Mouse (Mus musculus): ENCODE results near the gene Foxb1. TPM values are rescaled to one million over a fixed set of nuclear protein-coding genes. Genes with fewer than 3 reads are reported as not detected.

Gene Foxb1
- not detected in 2 replicates for polyA plus RNA-seq (2015; fragmentation: Nextera tagmentation; extraction: Ambion mirVana)

DNA sequence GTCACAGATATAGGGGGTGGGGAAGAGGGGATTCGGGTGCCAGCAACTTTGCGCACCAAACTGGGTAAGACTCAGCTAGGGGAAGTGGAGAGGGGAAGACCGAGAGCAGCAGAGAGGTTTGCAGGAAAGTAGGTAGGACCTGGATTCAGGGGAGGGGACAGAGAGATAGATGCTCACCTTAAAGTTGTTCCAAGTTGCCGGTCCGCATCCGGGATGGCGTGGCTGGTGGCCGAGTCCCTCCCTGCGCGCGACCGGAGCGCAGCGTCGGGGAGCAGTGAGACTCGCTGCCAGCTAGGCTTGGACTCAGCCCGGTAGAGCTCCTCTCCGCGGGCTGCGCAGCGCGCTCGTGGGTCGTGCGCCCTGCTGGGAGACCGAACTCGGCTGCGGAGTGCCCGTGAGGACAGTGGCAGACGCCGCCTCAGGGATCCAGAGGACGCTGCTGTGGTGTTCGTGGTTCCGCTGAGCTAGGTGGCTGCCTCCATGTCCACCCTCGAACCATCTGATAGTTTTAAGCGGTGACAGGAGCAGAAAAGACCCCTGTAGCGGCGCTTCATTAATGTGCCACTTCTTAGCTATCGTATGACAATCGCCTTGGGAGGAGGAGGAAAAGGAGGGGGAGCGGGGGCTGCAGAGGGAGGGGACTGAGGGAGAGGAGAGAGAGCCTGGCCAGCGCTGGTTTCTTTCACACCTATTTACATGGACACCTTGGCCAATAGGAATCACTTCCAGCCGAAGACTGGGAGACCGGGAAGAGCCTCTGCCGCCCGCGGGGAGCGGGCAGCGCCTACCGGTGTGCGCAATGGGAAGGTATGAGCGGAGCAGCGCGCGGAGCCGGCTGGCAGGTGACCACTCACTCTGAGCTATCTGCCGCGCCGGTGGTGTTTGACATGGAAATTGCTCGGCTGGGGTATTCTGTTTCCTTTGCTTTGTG, at the start of gene Foxb1:
Gene Foxb1, minus strand, starts transcription at position 570 of the 931 bp plus-strand sequence.
- H3K4me3 ChIP-seq (replicated peaks; ENCODE audit: low read length), result no peak within 1 kb of the TSS
- no peak within 1 kb of the TSS for H3K9ac ChIP-seq (ENCODE audit: low read length)
- H3K27ac ChIP-seq (ENCODE audit: low read length), result no peak within 1 kb of the TSS
- under 1% methylated on average over 59 of the region's 60 CpGs for WGBS
- no peaks in the 10 kb centered on the region for H3K4me1 ChIP-seq (ENCODE audit: control insufficient read depth, insufficient read depth, low read length)
- ATAC-seq (ENCODE audit: insufficient read depth, low FRiP score), result no peak; the same call in 1 of the 2 replicates
- H3K36me3 ChIP-seq (ENCODE audit: control insufficient read depth, insufficient read depth, low read length), result no peaks in the 10 kb centered on the region
- no peaks in the 10 kb centered on the region for H3K9me3 ChIP-seq (replicated peaks; ENCODE audit: control insufficient read depth, low read length)
- H3K27me3 ChIP-seq (ENCODE audit: control insufficient read depth, insufficient read depth, low read length), result peaks cover 92% of the 10 kb centered on the region
- no peak within 1 kb of the TSS for H3K4me2 ChIP-seq (ENCODE audit: low read depth, low read length)

DNA sequence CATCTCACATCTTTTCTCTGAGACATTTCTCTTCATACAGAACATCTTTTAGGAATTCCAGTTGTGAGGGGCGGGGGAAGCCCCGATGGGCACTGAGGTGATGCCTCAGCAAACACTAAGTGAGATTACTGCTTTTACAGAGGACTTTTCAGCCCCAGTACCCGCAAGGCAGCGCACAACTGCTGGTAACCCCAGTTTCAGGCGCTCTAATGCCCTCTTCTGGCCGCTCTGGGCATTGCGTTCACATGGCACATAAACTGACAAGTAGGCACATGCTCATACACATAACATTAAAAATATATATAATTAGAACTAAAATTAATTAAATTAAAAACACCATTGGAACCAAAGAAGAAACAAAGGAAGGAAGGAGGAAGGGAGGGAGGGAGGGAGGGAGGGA, 29.8 kb upstream of the Foxb1 start:
- no peak for ATAC-seq (ENCODE audit: insufficient read depth, low FRiP score)
- no peaks in the 10 kb centered on the region for H3K4me1 ChIP-seq (ENCODE audit: control insufficient read depth, insufficient read depth, low read length)
- WGBS, result 63% methylated on average over 7 of the region's 7 CpGs
- H3K9me3 ChIP-seq (replicated peaks; ENCODE audit: control insufficient read depth, low read length), result no peaks in the 10 kb centered on the region
- H3K36me3 ChIP-seq (ENCODE audit: control insufficient read depth, insufficient read depth, low read length), result no peaks in the 10 kb centered on the region
- H3K27me3 ChIP-seq (ENCODE audit: control insufficient read depth, insufficient read depth, low read length), result peaks cover 3% of the 10 kb centered on the region; the same call in 1 of the 2 replicates
- no peak overlapping the region for H3K27ac ChIP-seq (ENCODE audit: low read length)
- no peak overlapping the region for H3K4me3 ChIP-seq (replicated peaks; ENCODE audit: low read length)
- no peak overlapping the region for H3K4me2 ChIP-seq (ENCODE audit: low read depth, low read length)
- no peak overlapping the region for H3K9ac ChIP-seq (ENCODE audit: low read length)

DNA sequence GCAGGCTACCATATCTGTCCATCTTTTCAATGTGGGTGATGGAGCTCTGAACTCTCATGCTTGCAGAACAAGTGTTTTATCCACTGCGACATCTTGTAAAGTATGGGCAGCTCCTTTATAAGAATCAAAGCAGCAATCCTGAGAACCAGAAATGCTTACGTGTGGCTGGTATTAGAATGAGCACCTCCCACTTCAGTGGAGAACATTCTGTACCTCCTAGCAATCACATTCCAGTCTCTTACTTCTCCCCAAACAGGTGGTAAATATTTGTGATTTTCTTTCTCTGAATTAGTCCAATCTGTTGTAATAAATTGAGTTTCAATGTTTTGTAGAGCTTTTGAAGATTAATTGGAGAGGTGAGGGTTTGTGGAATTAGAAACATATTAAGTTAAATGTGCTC, 19.3 kb upstream of the Foxb1 start:
- no peak overlapping the region for H3K4me3 ChIP-seq (replicated peaks; ENCODE audit: low read length)
- ATAC-seq (ENCODE audit: insufficient read depth, low FRiP score), result no peak
- H3K9ac ChIP-seq (ENCODE audit: low read length), result no peak overlapping the region
- H3K27me3 ChIP-seq (ENCODE audit: control insufficient read depth, insufficient read depth, low read length), result no peaks in the 10 kb centered on the region
- H3K4me1 ChIP-seq (ENCODE audit: control insufficient read depth, insufficient read depth, low read length), result no peaks in the 10 kb centered on the region
- no peak overlapping the region for H3K27ac ChIP-seq (ENCODE audit: low read length)
- H3K4me2 ChIP-seq (ENCODE audit: low read depth, low read length), result no peak overlapping the region
- no peaks in the 10 kb centered on the region for H3K36me3 ChIP-seq (ENCODE audit: control insufficient read depth, insufficient read depth, low read length)
- H3K9me3 ChIP-seq (replicated peaks; ENCODE audit: control insufficient read depth, low read length), result no peaks in the 10 kb centered on the region
- WGBS, result 77% methylated on average over 2 of the region's 2 CpGs

DNA sequence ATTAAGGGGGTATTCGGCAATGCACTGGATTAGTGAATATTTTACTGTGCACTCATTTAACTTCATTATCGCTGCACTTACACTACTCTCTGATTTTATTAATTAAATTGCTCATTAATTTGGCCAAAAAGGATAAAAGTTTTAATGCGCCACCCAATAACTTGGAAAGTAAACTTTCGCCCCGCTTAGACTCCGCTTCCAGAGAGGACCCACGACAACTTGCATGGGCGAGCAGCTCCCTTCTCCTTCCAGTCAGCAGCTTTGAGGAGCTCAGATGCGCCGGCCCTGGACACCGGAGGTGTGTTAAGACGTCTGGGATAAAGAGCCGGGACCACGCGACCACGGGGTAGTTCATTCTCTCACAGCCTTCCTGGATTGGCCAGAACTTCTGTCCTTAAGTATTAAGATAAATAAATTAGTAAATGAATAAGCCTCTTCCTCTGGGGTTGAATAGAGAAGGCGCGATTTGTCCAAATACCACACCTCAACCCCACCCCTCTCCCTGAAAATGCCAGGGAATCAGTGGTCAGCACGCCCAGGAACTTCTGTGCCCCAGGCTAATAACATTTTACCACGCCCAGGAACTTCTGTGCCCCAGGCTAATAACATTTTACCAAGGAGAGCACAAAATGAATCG, 9.3 kb upstream of the Foxb1 start:
- Histone ChIP-seq H3K4me1 (ENCODE audit: control insufficient read depth, insufficient read depth, low read length) (no peaks in the 10 kb centered on the region), H3K9me3 (replicated peaks; ENCODE audit: control insufficient read depth, low read length) (no peaks in the 10 kb centered on the region), H3K27me3 (ENCODE audit: control insufficient read depth, insufficient read depth, low read length) (peaks cover 82% of the 10 kb centered on the region), H3K9ac (ENCODE audit: low read length) (no peak overlapping the region), H3K36me3 (ENCODE audit: control insufficient read depth, insufficient read depth, low read length) (no peaks in the 10 kb centered on the region), H3K4me3 (replicated peaks; ENCODE audit: low read length) (no peak overlapping the region), H3K4me2 (ENCODE audit: low read depth, low read length) (no peak overlapping the region), H3K27ac (ENCODE audit: low read length) (no peak overlapping the region)
- no peak for ATAC-seq (ENCODE audit: insufficient read depth, low FRiP score)
- 5% methylated on average over 21 of the region's 21 CpGs for WGBS

DNA sequence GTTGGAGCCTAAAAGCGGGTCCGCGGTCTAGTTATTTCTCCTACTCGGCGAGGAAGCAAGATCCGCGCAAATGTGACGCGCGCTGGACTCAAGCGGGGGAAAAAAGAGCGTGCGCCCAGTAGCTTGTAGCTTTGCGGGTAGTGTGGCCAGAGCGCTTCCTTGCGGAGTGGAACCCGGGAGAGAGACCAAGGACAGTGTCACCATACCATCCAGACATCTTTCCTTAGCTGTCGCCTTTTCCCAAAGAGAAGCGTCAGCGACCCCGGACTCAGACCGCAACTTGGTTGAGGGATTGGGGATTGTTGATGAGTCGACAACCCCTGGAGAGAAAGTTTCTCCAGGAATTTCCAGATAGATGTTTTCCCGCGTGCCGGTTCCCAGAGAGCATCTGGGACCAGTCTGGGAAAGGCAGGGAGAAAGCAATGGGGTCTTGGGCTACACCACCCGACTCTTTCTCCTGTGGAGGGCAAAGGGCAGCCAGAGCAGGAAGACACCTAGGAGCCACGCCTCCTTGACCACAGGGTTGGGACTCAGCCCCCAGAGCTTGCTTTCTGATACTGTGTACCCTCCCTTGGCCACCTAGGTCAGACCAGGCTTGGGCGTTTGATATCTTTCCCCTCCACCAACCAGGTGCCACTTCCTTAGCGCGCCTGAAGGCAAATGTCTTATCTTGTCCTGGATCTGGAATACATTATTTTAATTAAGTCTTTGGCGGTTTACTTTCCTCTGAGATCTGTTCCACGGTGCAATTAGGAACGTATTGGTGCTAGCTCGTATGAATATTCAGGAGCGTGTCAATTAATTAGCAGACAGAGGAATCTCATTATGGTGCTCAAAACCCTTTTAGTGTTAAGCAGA, 8.6 kb upstream of the Foxb1 start:
- H3K4me2 ChIP-seq (ENCODE audit: low read depth, low read length), result no peak overlapping the region
- no peaks in the 10 kb centered on the region for H3K4me1 ChIP-seq (ENCODE audit: control insufficient read depth, insufficient read depth, low read length)
- peaks cover 86% of the 10 kb centered on the region for H3K27me3 ChIP-seq (ENCODE audit: control insufficient read depth, insufficient read depth, low read length)
- H3K36me3 ChIP-seq (ENCODE audit: control insufficient read depth, insufficient read depth, low read length), result no peaks in the 10 kb centered on the region
- H3K9me3 ChIP-seq (replicated peaks; ENCODE audit: control insufficient read depth, low read length), result no peaks in the 10 kb centered on the region
- no peak overlapping the region for H3K27ac ChIP-seq (ENCODE audit: low read length)
- no peak for ATAC-seq (ENCODE audit: insufficient read depth, low FRiP score)
- H3K9ac ChIP-seq (ENCODE audit: low read length), result no peak overlapping the region
- 2% methylated on average over 36 of the region's 36 CpGs for WGBS
- H3K4me3 ChIP-seq (replicated peaks; ENCODE audit: low read length), result no peak overlapping the region

DNA sequence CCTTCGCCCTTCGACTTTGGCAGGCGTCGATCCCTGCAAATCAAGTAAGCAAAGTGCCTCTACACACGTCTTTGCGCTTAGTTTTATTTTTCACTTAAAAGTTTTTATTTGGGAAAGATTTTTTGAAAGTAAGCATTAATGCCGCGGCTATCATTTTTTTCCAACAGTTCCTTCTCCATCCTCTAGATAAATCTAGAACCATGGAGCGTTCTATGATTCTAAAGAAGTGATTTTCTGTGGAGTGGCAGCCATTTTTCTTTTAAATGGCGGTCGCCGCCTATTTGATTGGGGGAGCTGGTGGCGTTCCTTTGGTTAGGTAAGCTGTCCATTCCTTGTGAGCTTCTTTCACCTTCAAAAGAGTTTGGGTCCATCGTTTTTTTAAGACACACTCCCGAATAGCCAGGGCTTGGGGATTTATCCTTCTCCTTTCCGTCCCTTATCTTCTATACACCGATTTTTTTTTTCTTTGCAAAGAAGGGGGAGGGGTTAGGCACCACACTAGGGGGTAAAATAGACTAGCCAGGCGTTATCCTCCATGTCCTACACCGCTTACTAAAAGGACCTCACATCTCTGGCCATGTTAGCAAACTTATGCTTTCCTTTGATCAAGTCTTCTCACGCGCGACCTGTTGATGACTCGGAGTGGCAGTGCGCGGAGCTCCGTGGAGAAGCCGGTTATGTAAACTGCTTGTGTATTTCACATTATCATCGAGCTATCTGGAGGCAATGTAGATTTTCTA, 7.6 kb upstream of the Foxb1 start:
- Histone ChIP-seq H3K4me3 (replicated peaks; ENCODE audit: low read length) (no peak overlapping the region), H3K9me3 (replicated peaks; ENCODE audit: control insufficient read depth, low read length) (no peaks in the 10 kb centered on the region), H3K27me3 (ENCODE audit: control insufficient read depth, insufficient read depth, low read length) (peaks cover 91% of the 10 kb centered on the region), H3K4me2 (ENCODE audit: low read depth, low read length) (no peak overlapping the region), H3K36me3 (ENCODE audit: control insufficient read depth, insufficient read depth, low read length) (no peaks in the 10 kb centered on the region), H3K27ac (ENCODE audit: low read length) (no peak overlapping the region), H3K9ac (ENCODE audit: low read length) (no peak overlapping the region), H3K4me1 (ENCODE audit: control insufficient read depth, insufficient read depth, low read length) (no peaks in the 10 kb centered on the region)
- 2% methylated on average over 28 of the region's 28 CpGs for WGBS
- ATAC-seq (ENCODE audit: insufficient read depth, low FRiP score), result no peak

DNA sequence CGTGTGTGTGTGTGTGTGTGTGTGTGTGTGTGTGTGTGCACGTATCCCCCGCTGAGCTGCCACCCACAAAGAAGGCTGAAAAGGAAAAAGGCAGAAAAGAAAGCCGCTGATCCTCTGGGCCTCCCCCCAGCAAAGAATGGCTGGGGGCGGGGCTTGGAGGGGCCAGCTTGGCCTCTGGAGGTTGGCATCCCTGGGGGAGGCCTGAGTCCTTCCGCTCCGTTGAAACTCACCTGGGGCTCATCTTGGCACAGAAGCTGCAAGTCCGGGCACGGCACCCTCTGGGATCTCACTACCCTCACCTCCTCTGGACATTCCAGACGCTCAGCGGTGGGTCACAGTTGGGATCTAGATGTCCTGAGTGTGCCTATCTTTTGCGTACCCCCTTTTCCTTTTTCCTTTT, 6.7 kb upstream of the Foxb1 start:
- Histone ChIP-seq H3K4me2 (ENCODE audit: low read depth, low read length) (no peak overlapping the region), H3K4me1 (ENCODE audit: control insufficient read depth, insufficient read depth, low read length) (no peaks in the 10 kb centered on the region), H3K27me3 (ENCODE audit: control insufficient read depth, insufficient read depth, low read length) (peaks cover 91% of the 10 kb centered on the region), H3K27ac (ENCODE audit: low read length) (no peak overlapping the region), H3K9me3 (replicated peaks; ENCODE audit: control insufficient read depth, low read length) (no peaks in the 10 kb centered on the region), H3K9ac (ENCODE audit: low read length) (no peak overlapping the region), H3K36me3 (ENCODE audit: control insufficient read depth, insufficient read depth, low read length) (no peaks in the 10 kb centered on the region), H3K4me3 (replicated peaks; ENCODE audit: low read length) (no peak overlapping the region)
- ATAC-seq (ENCODE audit: insufficient read depth, low FRiP score), result no peak
- 0% methylated on average over 10 of the region's 12 CpGs for WGBS

DNA sequence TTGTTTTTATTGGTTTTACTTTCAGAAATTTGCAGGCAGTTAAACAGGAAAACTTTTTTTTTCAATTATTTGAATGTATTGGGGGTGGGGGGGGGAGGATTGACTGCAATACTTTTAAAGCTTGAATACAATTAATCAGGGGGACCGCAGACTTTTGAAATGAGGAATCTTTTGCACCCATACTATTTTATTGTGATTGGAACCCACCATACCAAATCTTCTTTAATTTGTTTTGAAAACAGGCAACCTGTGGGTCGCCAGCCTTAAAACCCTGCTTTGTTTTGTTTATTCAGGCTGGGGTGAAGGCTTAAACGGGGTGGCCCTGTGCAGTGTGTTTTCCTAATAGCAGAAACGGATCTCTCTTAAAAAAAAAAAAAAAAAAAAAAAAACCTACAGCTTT, 6.2 kb upstream of the Foxb1 start:
- Histone ChIP-seq H3K27me3 (ENCODE audit: control insufficient read depth, insufficient read depth, low read length) (peaks cover 90% of the 10 kb centered on the region), H3K27ac (ENCODE audit: low read length) (no peak overlapping the region), H3K9me3 (replicated peaks; ENCODE audit: control insufficient read depth, low read length) (no peaks in the 10 kb centered on the region), H3K4me1 (ENCODE audit: control insufficient read depth, insufficient read depth, low read length) (no peaks in the 10 kb centered on the region), H3K4me3 (replicated peaks; ENCODE audit: low read length) (no peak overlapping the region), H3K36me3 (ENCODE audit: control insufficient read depth, insufficient read depth, low read length) (no peaks in the 10 kb centered on the region), H3K9ac (ENCODE audit: low read length) (no peak overlapping the region), H3K4me2 (ENCODE audit: low read depth, low read length) (no peak overlapping the region)
- no peak for ATAC-seq (ENCODE audit: insufficient read depth, low FRiP score)
- under 1% methylated on average over 4 of the region's 4 CpGs for WGBS
